Mouse (Mus musculus) midbrain, embryonic 12.5 days (tissue): ENCODE measurements around the gene Inhba. TPM values are rescaled to one million over a fixed set of nuclear protein-coding genes. Genes with fewer than 3 reads are reported as not detected.

Experiments
- ATAC-seq: fragments of 200-750 bp; cut with Nextera tagmentation; 2 replicates; pipeline ENCODE4 v1.8.0; 2017; ENCODE audit warnings: low read depth, moderate TSS enrichment, moderate library complexity; ENCODE audit not compliant: low FRiP score
- H3K27ac ChIP-seq: fragments of 300-500 bp; sonication (generic); replicated peaks from 2 replicates; pipeline ENCODE4 v1.5.1; 2016; ENCODE audit warnings: mild to moderate bottlenecking
- H3K27me3 ChIP-seq: fragments of 300-500 bp; sonication (generic); 2 replicates; pipeline ENCODE4 v1.6.1; 2016; ENCODE audit warnings: mild to moderate bottlenecking
- H3K36me3 ChIP-seq: fragments of 300-500 bp; sonication (generic); 2 replicates; pipeline ENCODE4 v1.6.1; 2016
- H3K4me1 ChIP-seq: fragments of 300-500 bp; sonication (generic); 2 replicates; pipeline ENCODE4 v1.6.1; 2016
- H3K4me2 ChIP-seq: fragments of 300-500 bp; sonication (generic); replicated peaks from 2 replicates; pipeline ENCODE4 v1.6.1; 2016; ENCODE audit warnings: mild to moderate bottlenecking, moderate library complexity
- H3K4me3 ChIP-seq: fragments of 300-500 bp; sonication (generic); 2 replicates; pipeline ENCODE4 v1.5.1; 2016; ENCODE audit warnings: mild to moderate bottlenecking
- H3K9ac ChIP-seq: fragments of 300-500 bp; sonication (generic); replicated peaks from 2 replicates; pipeline ENCODE4 v1.6.1; 2016; ENCODE audit warnings: mild to moderate bottlenecking, moderate library complexity
- H3K9me3 ChIP-seq: fragments of 300-500 bp; sonication (generic); 2 replicates; pipeline ENCODE4 v1.6.1; 2016; ENCODE audit warnings: mild to moderate bottlenecking
- WGBS: fragments of 180-500 bp; shearing (Covaris S2); methylation state at CpG from one replicate; pipeline ENCODE4 v1.1.7; 2016; 5-methylcytosine and 5-hydroxymethylcytosine counted together
- polyA plus RNA-seq: library from polyadenylated mRNA; unstranded; fragments of >200 nt; fragmentation: Nextera tagmentation; extraction: Ambion mirVana; gene quantifications from 2 replicates; pipeline ENCODE4 v1.2.1, GENCODE M21; 2016

Inhba gene
- polyA plus RNA-seq, 1 experiment from 2014 or later: 1.5 TPM

DNA sequence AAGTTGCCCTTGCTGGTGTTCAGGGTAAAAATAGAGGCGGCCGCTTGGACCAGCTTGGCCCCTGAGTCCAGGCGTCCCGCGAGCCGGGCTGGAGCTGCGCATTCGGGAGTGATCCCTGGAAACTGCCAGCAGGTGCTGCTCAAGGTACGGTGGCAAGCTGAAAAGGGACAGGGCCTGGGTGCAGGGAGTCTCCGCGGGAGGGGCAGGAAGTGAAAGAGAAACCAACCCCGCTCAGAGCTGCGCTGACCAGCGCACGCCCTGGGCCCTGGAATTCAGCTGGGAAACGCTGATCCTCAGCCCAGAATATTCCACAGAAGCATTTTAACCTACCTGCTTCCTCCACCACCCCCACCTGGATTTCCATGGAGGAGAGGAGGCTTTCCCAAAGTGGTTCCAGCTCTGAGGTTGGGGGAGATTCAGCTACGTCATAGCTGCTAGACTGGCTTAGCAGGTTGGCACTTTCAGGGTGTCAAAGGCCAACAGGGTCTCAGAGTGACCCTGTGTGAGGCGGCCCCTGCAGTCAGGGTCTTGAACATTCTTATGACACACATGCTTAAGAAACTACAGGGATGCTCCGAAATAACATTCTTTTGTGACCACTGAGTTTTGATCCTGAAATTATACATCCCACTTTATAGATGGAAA, 714 bp downstream of the Inhba start:
- Histone ChIP-seq H3K27ac (no peak overlapping the region), H3K9me3 (no peaks in the 10 kb centered on the region), H3K4me1 (peaks cover 13% of the 10 kb centered on the region), H3K27me3 (peaks cover 51% of the 10 kb centered on the region), H3K9ac (peak overlapping the region; percentile 61; the same call in 1 of the 2 replicates), H3K4me3 (peak overlapping the region; percentile 49), H3K36me3 (no peaks in the 10 kb centered on the region), H3K4me2 (peak overlapping the region; percentile 80)
- peak; percentile 86 for ATAC-seq
- WGBS: 8% methylated on average over 19 of the region's 19 CpGs

DNA sequence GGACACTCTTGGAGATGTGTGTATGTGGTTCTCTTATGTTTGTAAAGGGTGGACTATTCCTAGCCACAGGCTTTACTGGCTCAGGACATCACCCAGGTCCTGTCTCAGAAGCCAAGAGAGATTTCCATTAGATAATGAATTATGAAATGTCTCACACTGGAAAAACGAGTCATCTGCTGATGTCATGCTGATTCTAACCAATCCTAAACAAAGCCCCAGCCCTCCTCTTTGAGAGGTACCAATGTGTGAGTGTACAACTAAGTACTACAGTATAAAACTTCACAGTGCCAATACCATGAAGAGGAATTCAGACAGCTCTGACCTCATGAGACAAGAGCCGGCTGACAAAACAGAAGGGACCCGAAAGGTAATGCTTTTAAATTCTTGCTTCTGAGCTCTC, 2.5 kb downstream of the Inhba start:
- H3K4me2 ChIP-seq: no peak overlapping the region
- no peak overlapping the region for H3K4me3 ChIP-seq
- no peak for ATAC-seq
- H3K27me3 ChIP-seq: peaks cover 68% of the 10 kb centered on the region
- peaks cover 18% of the 10 kb centered on the region for H3K4me1 ChIP-seq
- H3K9ac ChIP-seq: no peak overlapping the region
- 69% methylated on average over 3 of the region's 3 CpGs for WGBS
- H3K36me3 ChIP-seq: no peaks in the 10 kb centered on the region
- H3K9me3 ChIP-seq: no peaks in the 10 kb centered on the region
- no peak overlapping the region for H3K27ac ChIP-seq

DNA sequence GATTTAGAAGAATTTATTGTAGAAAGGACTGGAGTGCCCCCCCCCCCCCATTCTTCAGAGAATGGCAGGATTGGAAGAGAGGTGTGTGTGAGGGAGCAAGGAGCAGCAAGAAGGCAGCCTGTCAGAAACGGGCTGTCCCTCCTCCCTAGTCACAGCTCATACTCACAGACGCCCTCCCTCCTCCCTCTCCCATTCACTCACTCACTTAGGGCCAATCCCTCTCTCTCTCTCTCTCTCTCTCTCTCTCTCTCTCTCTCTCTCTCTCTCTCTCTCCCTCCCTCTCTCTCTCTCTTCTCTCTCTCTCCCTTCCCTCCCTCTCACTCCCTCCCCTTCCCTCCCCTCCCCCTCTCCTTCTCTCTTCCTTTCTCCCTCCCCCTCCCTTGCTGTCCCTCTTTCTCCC, 4.9 kb downstream of the Inhba start:
- peaks cover 18% of the 10 kb centered on the region for H3K4me1 ChIP-seq
- H3K36me3 ChIP-seq: no peaks in the 10 kb centered on the region
- WGBS: 0% methylated on average over 1 of the region's 2 CpGs
- H3K9ac ChIP-seq: no peak overlapping the region
- no peak overlapping the region for H3K4me3 ChIP-seq
- H3K9me3 ChIP-seq: no peaks in the 10 kb centered on the region
- H3K4me2 ChIP-seq: peak overlapping the region; percentile 70
- H3K27ac ChIP-seq: no peak overlapping the region
- ATAC-seq: peak; percentile 41; the same call in 1 of the 2 replicates
- peaks cover 59% of the 10 kb centered on the region for H3K27me3 ChIP-seq

DNA sequence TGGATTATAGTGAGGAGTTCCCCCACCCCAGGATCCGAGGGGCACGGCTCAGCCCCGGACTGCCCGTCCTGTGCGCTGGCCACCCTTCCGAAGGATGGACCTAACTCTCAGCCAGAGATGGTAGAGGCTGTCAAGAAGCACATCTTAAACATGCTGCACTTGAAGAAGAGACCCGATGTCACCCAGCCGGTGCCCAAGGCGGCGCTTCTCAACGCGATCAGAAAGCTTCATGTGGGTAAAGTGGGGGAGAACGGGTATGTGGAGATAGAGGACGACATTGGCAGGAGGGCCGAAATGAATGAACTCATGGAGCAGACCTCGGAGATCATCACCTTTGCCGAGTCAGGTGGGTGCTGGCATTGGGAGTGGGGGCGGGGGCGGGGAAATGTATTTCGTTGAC, 5.7 kb downstream of the Inhba start:
- Histone ChIP-seq H3K4me3 (peak overlapping the region; percentile 38), H3K27me3 (peaks cover 53% of the 10 kb centered on the region), H3K9ac (peak overlapping the region; percentile 37), H3K36me3 (no peaks in the 10 kb centered on the region), H3K4me2 (peak overlapping the region; percentile 70), H3K27ac (no peak overlapping the region), H3K4me1 (peaks cover 18% of the 10 kb centered on the region), H3K9me3 (no peaks in the 10 kb centered on the region)
- ATAC-seq: 0 out of 2 replicates have a peak, but pooled peaks have one; percentile 1
- 1% methylated on average over 20 of the region's 20 CpGs for WGBS

DNA sequence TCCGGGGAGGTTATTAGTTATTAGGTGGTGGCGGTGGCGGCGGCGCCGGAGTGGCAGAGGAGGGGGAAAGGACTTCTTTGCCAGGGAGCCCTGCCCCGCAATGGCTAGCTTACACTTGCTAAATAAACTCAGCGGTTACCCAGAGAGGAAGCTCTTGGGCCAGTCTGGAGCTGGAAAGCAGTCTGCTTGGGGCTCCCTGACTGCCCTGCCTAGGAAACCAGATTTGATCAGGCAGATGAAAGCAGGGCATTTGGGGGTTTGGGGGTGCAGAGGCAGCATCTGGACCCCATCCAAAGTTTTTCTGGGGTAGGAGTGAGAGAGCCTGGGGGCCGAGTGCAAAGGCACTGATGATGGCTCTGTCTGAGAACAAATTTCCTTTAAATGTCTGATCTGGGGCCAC, 6.1 kb downstream of the Inhba start:
- no peak overlapping the region for H3K27ac ChIP-seq
- no peaks in the 10 kb centered on the region for H3K36me3 ChIP-seq
- H3K9me3 ChIP-seq: no peaks in the 10 kb centered on the region
- peak overlapping the region; percentile 37; the same call in 1 of the 2 replicates for H3K9ac ChIP-seq
- H3K4me2 ChIP-seq: peak overlapping the region; percentile 70
- WGBS: 3% methylated on average over 7 of the region's 9 CpGs
- peak; percentile 39; the same call in 1 of the 2 replicates for ATAC-seq
- peaks cover 49% of the 10 kb centered on the region for H3K27me3 ChIP-seq
- peaks cover 18% of the 10 kb centered on the region for H3K4me1 ChIP-seq
- peak overlapping the region; percentile 38 for H3K4me3 ChIP-seq

DNA sequence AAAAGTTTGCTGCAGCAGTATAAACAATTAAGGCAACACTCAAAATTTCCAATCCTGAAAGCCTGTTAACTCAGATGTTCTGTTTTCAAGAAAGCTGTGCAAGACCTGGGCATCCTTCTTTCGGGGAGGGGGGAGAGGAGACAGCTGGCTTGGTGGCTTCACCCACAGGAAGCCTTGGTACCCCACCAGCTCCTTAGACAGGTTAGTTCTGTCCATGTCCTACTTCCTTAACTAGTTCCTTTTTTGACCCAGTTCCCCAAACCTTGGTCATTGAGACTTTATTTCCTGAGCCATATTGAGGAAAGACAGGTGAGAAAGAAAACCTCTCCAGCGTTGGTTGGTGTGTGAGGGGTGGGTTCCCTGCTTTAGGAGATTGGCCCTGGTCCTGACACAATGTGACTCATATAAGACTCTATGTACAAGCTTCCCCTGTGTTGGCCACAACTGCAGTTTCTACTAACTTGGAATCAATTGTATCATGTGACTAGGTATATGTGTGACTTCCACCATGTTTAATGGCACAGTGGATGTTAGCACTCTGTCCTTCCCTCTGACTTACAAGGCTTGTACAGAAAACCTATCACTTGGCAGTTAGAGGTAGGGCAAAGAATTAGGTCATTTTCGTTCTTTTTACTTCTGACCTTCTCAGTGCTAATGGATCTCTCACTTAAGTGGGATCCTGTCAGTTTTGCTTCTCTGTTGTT, 7.3 kb downstream of the Inhba start:
- Histone ChIP-seq H3K9me3 (no peaks in the 10 kb centered on the region), H3K4me2 (no peak overlapping the region), H3K27me3 (peaks cover 40% of the 10 kb centered on the region), H3K9ac (no peak overlapping the region), H3K27ac (no peak overlapping the region), H3K4me1 (peaks cover 18% of the 10 kb centered on the region), H3K36me3 (no peaks in the 10 kb centered on the region), H3K4me3 (no peak overlapping the region)
- no peak for ATAC-seq
- WGBS: 85% methylated on average over 3 of the region's 3 CpGs

DNA sequence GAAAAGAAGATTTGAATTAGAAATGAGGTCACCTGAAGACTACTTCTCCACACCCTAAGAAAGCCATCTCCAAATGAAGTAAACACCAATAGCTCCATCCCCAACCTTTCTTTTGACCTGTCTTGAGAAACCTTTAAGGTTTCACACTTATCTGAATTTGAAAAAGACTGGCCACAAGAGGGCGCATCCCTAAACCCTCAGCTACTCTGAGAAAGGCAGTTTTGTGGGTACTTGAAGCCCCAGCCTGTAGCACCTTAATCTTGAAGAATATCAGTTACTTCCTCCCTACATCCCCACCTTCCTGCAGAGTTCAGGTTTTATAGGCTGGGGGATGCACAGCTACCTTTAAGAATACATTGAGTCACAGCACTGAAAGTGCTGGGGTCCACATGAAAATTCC, 9.0 kb downstream of the Inhba start:
- no peak overlapping the region for H3K27ac ChIP-seq
- H3K4me2 ChIP-seq: no peak overlapping the region
- WGBS: 0% methylated on average over 1 of the region's 1 CpGs
- H3K4me1 ChIP-seq: peaks cover 18% of the 10 kb centered on the region
- no peaks in the 10 kb centered on the region for H3K36me3 ChIP-seq
- peaks cover 35% of the 10 kb centered on the region for H3K27me3 ChIP-seq
- ATAC-seq: no peak
- no peak overlapping the region for H3K4me3 ChIP-seq
- no peak overlapping the region for H3K9ac ChIP-seq
- H3K9me3 ChIP-seq: no peaks in the 10 kb centered on the region

DNA sequence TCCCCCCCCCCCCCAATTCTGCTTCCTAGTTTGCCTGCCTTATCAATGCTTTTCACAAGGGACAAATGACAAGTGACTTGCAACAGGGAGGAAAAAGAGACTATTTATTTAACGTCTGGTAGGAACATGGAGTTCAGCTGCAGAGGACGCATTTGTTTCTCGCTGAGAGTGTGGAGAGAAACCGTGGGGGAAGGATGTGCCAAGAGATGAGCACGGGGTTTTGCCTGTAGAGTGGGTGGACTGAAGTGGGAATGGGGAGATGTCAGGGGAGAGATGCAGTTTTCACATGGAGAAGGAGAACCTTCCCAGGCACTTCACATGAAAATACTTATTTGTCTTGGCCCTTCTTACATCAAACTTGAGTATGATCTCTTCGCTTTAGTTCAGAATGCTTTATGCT, 9.5 kb downstream of the Inhba start:
- H3K4me2 ChIP-seq: no peak overlapping the region
- no peak overlapping the region for H3K9ac ChIP-seq
- 68% methylated on average over 6 of the region's 6 CpGs for WGBS
- no peaks in the 10 kb centered on the region for H3K9me3 ChIP-seq
- peaks cover 30% of the 10 kb centered on the region for H3K27me3 ChIP-seq
- H3K27ac ChIP-seq: no peak overlapping the region
- no peak for ATAC-seq
- no peaks in the 10 kb centered on the region for H3K36me3 ChIP-seq
- H3K4me1 ChIP-seq: peaks cover 13% of the 10 kb centered on the region
- no peak overlapping the region for H3K4me3 ChIP-seq

DNA sequence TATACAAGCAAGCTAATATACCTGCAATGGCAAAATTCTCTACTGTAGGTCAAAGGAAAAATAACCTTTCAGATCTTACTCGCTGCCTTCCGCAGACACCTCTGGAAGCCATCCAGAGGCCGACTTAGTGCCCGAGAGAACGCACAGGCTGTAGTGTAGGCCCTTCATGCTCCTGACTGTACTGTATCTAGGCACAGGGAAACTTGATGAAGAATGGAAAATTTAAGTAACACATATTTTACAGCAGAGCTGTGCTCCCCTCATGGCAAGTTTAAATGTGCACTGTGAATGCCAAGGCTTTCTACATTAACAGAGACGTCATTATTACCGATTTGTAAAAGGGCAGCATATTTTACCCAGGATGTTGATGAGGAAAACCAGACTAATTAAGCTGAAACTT, 10.2 kb downstream of the Inhba start:
- no peak overlapping the region for H3K4me3 ChIP-seq
- H3K36me3 ChIP-seq: no peaks in the 10 kb centered on the region
- 97% methylated on average over 7 of the region's 7 CpGs for WGBS
- no peaks in the 10 kb centered on the region for H3K9me3 ChIP-seq
- H3K4me2 ChIP-seq: no peak overlapping the region
- ATAC-seq: no peak
- H3K4me1 ChIP-seq: peaks cover 9% of the 10 kb centered on the region; the same call in 1 of the 2 replicates
- H3K9ac ChIP-seq: no peak overlapping the region
- H3K27ac ChIP-seq: no peak overlapping the region
- H3K27me3 ChIP-seq: peaks cover 23% of the 10 kb centered on the region

DNA sequence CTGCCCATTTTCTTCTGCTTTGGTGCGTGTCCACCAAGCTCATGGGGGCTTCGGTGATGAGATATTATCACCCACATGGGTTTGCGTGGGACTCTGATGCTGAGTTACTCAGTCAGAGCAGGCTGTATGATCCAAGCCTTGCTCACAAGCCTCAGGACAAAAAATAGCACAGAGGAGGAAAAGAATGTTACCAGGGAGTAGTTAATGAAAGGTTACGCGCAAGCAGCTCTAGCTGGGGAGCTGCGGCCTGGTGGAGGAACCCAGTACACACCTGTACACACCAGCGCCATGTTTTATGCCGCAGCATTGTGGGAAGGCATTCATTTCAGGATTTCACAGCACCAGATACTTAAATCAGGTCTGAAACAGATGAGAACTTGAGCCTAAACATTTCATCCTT, 10.9 kb downstream of the Inhba start:
- 89% methylated on average over 8 of the region's 8 CpGs for WGBS
- Histone ChIP-seq H3K36me3 (no peaks in the 10 kb centered on the region), H3K4me2 (no peak overlapping the region), H3K27ac (no peak overlapping the region), H3K27me3 (peaks cover 17% of the 10 kb centered on the region), H3K9ac (no peak overlapping the region), H3K9me3 (no peaks in the 10 kb centered on the region), H3K4me1 (peaks cover 3% of the 10 kb centered on the region; the same call in 1 of the 2 replicates), H3K4me3 (no peak overlapping the region)
- no peak for ATAC-seq

DNA sequence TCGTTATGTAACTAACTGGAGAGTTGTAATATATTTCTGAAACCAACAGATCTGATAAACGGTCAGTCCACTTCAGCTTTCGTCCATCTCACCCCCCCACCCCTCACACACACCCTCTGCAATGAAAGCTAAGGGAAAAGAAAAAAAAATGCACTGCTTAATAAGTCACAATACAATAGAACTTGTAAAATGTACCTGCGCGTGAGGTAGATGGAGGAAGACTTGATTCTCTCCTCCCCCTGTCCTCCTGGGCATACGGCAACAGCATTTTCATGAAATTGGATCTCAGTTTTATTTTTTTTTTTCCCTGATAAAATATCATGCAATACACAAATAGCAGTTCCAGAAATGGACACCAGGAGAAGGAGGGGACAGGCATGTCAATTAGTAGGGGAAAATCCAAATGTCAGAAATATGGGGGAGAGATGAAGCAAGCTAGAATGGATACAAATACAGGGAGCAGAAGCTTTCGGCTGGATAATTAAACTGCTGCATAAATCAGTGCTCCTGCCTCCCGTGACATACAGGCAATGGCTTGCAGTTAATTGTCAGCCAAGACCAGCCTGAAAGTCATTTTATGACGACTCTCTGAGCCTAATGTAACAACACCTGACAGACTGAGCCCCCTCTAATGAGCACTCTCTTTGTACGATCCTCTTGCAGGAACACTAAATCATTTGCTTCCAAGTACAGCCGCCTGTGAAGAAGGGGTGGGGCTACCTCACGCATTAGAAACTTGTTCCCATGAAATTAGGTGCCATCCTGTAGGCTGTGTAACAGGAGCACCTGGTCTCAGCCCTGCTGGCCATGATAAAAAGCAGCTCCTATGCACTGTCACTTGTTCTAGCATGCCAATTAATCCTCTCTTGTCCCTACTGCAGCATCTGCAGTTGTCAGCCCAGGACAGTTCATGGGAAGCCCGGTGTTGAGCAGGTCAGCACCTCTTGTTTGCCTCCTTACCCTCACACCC, 11.7 kb downstream of the Inhba start:
- no peak overlapping the region for H3K27ac ChIP-seq
- peak; percentile 48 for ATAC-seq
- H3K4me2 ChIP-seq: no peak overlapping the region
- H3K36me3 ChIP-seq: no peaks in the 10 kb centered on the region
- no peaks in the 10 kb centered on the region for H3K9me3 ChIP-seq
- no peaks in the 10 kb centered on the region for H3K4me1 ChIP-seq
- H3K4me3 ChIP-seq: no peak overlapping the region
- no peak overlapping the region for H3K9ac ChIP-seq
- WGBS: 68% methylated on average over 13 of the region's 13 CpGs
- H3K27me3 ChIP-seq: peaks cover 9% of the 10 kb centered on the region
